Comparison of ENCODE assay signal across 22 mouse cellular contexts in genomic region chr6:35479651-35480335, GRCm38 (mm10). TPM values are rescaled to one million over a fixed set of nuclear protein-coding genes. Genes with fewer than 3 reads are reported as not detected.
DNase-seq lines count a peak whose midpoint lies in the region; ATAC-seq and TF ChIP-seq lines count a peak whose summit lies in the region.
"Had no signal": no experiment of that assay in that cellular context is flagged by ENCODE, and none has a peak within 500 bp of the region (broad histone marks: within the 10 kb centered on the region; RNA-seq: fewer than 3 reads in every experiment).

No protein-coding gene starts in this region.

- H3K4me3 ChIP-seq in heart, embryonic 11.5 days (ENCODE audit: low read depth, low read length): no peak overlapping the region
- no peak overlapping the region for H3K4me3 ChIP-seq in midbrain, embryonic 11.5 days (ENCODE audit: low read depth, low read length)
- H3K4me3 ChIP-seq in midbrain, embryonic 10.5 days: no peak overlapping the region
- no peak overlapping the region for H3K4me3 ChIP-seq in thymus, adult 2 months (ENCODE audit: control insufficient read depth, insufficient read depth, low read length)
- H3K4me3 ChIP-seq: embryonic facial prominence, embryonic 13.5 days; left cerebral cortex, adult 2 months; neural tube, embryonic 13.5 days had no signal

- H3K9me3 ChIP-seq in heart, embryonic 11.5 days (replicated peaks; ENCODE audit: control insufficient read depth, low read length): no peaks in the 10 kb centered on the region
- no peaks in the 10 kb centered on the region for H3K9me3 ChIP-seq in midbrain, embryonic 11.5 days (ENCODE audit: control insufficient read depth, low read length)
- H3K9me3 ChIP-seq in midbrain, embryonic 10.5 days (replicated peaks): 0 out of 2 replicates have a peak, but pooled peaks cover 8% of the 10 kb centered on the region
- H3K9me3 ChIP-seq: embryonic facial prominence, embryonic 13.5 days; neural tube, embryonic 13.5 days had no signal

- no peak overlapping the region for H3K9ac ChIP-seq in heart, embryonic 11.5 days (ENCODE audit: low read depth, low read length)
- no peak overlapping the region for H3K9ac ChIP-seq in midbrain, embryonic 11.5 days (ENCODE audit: low read length)
- H3K9ac ChIP-seq: embryonic facial prominence, embryonic 13.5 days; neural tube, embryonic 13.5 days had no signal

- TF ChIP-seq POLR2A in thymus, adult 2 months (IDR thresholded peaks at IDR 0.05; ENCODE audit: control insufficient read depth, extremely low read depth, insufficient read depth, low read length, poor library complexity): no peak

- H3K4me1 ChIP-seq in heart, embryonic 11.5 days (ENCODE audit: control insufficient read depth, insufficient read depth, low read length): no peaks in the 10 kb centered on the region
- H3K4me1 ChIP-seq in midbrain, embryonic 11.5 days (ENCODE audit: control insufficient read depth, insufficient read depth, low read length): no peaks in the 10 kb centered on the region
- peaks cover 8% of the 10 kb centered on the region; the same call in 1 of the 2 replicates for H3K4me1 ChIP-seq in midbrain, embryonic 10.5 days
- no peaks in the 10 kb centered on the region for H3K4me1 ChIP-seq in thymus, adult 2 months (replicated peaks; ENCODE audit: control insufficient read depth, insufficient read depth, low read length)
- H3K4me1 ChIP-seq: embryonic facial prominence, embryonic 13.5 days; neural tube, embryonic 13.5 days had no signal

- WGBS in heart, embryonic 11.5 days (ENCODE audit: insufficient replicate concordance): 72% methylated on average over 5 of the region's 5 CpGs
- 26% methylated on average over 5 of the region's 5 CpGs for WGBS in midbrain, embryonic 11.5 days
- WGBS in midbrain, embryonic 10.5 days: 34% methylated on average over 5 of the region's 5 CpGs
- 91% methylated on average over 5 of the region's 5 CpGs for WGBS in thymus, adult 2 months

- no peaks in the 10 kb centered on the region for H3K27me3 ChIP-seq in heart, embryonic 11.5 days (ENCODE audit: control insufficient read depth, insufficient read depth, low read length)
- no peaks in the 10 kb centered on the region; the same call in none of the 2 replicates for H3K27me3 ChIP-seq in midbrain, embryonic 11.5 days (ENCODE audit: control insufficient read depth, insufficient read depth, low read length)
- peaks cover 64% of the 10 kb centered on the region for H3K27me3 ChIP-seq in midbrain, embryonic 10.5 days (ENCODE audit: low read depth, poor library complexity, severe bottlenecking)
- no peaks in the 10 kb centered on the region for H3K27me3 ChIP-seq in thymus, adult 2 months (ENCODE audit: control insufficient read depth, insufficient read depth, low read length)
- H3K27me3 ChIP-seq: embryonic facial prominence, embryonic 13.5 days; neural tube, embryonic 13.5 days had no signal

- TF ChIP-seq CTCF in thymus, adult 2 months (IDR thresholded peaks at IDR 0.05; ENCODE audit: borderline replicate concordance, control insufficient read depth, extremely low read depth, insufficient read depth, low read length, poor library complexity): no peak

- no peak overlapping the region for H3K27ac ChIP-seq in heart, embryonic 11.5 days (ENCODE audit: low read depth, low read length)
- no peak overlapping the region for H3K27ac ChIP-seq in midbrain, embryonic 11.5 days (ENCODE audit: low read depth, low read length)
- no peak overlapping the region for H3K27ac ChIP-seq in midbrain, embryonic 10.5 days (replicated peaks)
- no peak overlapping the region for H3K27ac ChIP-seq in thymus, adult 2 months (ENCODE audit: control insufficient read depth, insufficient read depth, low read length)
- H3K27ac ChIP-seq: embryonic facial prominence, embryonic 13.5 days; left cerebral cortex, adult 2 months; neural tube, embryonic 13.5 days had no signal

- ATAC-seq in heart, embryonic 11.5 days (replicated peaks; ENCODE audit: insufficient number of reproducible peaks, low FRiP score, low TSS enrichment): no peak
- ATAC-seq in midbrain, embryonic 11.5 days (ENCODE audit: low FRiP score): peak; percentile 82
- ATAC-seq: activated CD4-positive, CD25-positive, alpha-beta regulatory T cell, adult 4 months; CD4-positive, CD25-positive, alpha-beta regulatory T cell, adult 4 months; inflammation-experienced regulatory T-cells, adult 6 months; lung, postnatal 0 days had no signal

- no peaks in the 10 kb centered on the region for H3K36me3 ChIP-seq in heart, embryonic 11.5 days (ENCODE audit: control insufficient read depth, insufficient read depth, low read length)
- H3K36me3 ChIP-seq in midbrain, embryonic 11.5 days (ENCODE audit: control insufficient read depth, insufficient read depth, low read length): no peaks in the 10 kb centered on the region
- no peaks in the 10 kb centered on the region for H3K36me3 ChIP-seq in midbrain, embryonic 10.5 days
- no peaks in the 10 kb centered on the region for H3K36me3 ChIP-seq in thymus, adult 2 months (ENCODE audit: control insufficient read depth, insufficient read depth, low read length)
- H3K36me3 ChIP-seq: embryonic facial prominence, embryonic 13.5 days; neural tube, embryonic 13.5 days had no signal

- peak; percentile 8 for DNase-seq in adrenal gland, postnatal 14 days
- no peak for DNase-seq in adrenal gland, postnatal 36 days
- DNase-seq in heart, adult 11 months: peak; percentile 40
- DNase-seq in midbrain, embryonic 11.5 days (ENCODE audit: low spot score, missing footprints): peak; percentile 87
- DNase-seq in midbrain, embryonic 10.5 days (ENCODE audit: low spot score): no peak
- no peak for DNase-seq in thymus, adult 2 months
- DNase-seq: cerebellum, adult 8-10 months; gastrocnemius, postnatal 36 days; heart, postnatal 14 days; kidney, adult 8-10 months; kidney, postnatal 25 days; left cerebral cortex, postnatal 4 days; liver; thymus, postnatal 14 days had no signal

- H3K4me2 ChIP-seq in heart, embryonic 11.5 days: no peak overlapping the region
- H3K4me2 ChIP-seq in midbrain, embryonic 11.5 days: no peak overlapping the region
- H3K4me2 ChIP-seq: embryonic facial prominence, embryonic 13.5 days; neural tube, embryonic 13.5 days had no signal

RNA-seq across cellular contexts. Expression of gene Mtpn, which starts 59.9 kb away (rescaled TPM):
- total RNA-seq in adrenal gland, postnatal 14 days (2021): 95.9 and 110 TPM in 2 replicates
- total RNA-seq in adrenal gland, postnatal 36 days (2021): 100 to 1,000 TPM; 115 to 130 TPM
- polyA plus RNA-seq in heart, embryonic 11.5 days (2014; fragmentation: Nextera tagmentation; extraction: Ambion mirVana): 93.1 and 118 TPM in 2 replicates
- polyA plus RNA-seq in midbrain, embryonic 11.5 days (2014; fragmentation: Nextera tagmentation; extraction: Ambion mirVana): 149 and 169 TPM in 2 replicates
- polyA plus RNA-seq in midbrain, embryonic 10.5 days (2016; fragmentation: Nextera tagmentation; extraction: Ambion mirVana): 150 and 155 TPM in 2 replicates
- polyA plus RNA-seq in thymus, adult 2 months (2012; rRNA removed): 46.4 and 78.9 TPM in 2 replicates

Comparison
In these comparisons a context has a peak if more than half of its experiments do, and no peak if none do; other contexts are left out.
1. DNase-seq: peak in adrenal gland, postnatal 14 days (single experiment), heart, adult 11 months (single experiment) and midbrain, embryonic 11.5 days (single experiment); none in adrenal gland, postnatal 36 days (0 of 2), midbrain, embryonic 10.5 days (single experiment) and thymus, adult 2 months (single experiment).